Mouse (Mus musculus) A20 (cell line): Measurements from ENCODE around the gene Tfap2a.

ENCODE experiments used
- DNase-seq: peaks from one replicate; pipeline ENCODE4 v3.0.0-alpha.2; 2011; ENCODE audit warnings: low read depth, low spot score

Tfap2a gene

DNA sequence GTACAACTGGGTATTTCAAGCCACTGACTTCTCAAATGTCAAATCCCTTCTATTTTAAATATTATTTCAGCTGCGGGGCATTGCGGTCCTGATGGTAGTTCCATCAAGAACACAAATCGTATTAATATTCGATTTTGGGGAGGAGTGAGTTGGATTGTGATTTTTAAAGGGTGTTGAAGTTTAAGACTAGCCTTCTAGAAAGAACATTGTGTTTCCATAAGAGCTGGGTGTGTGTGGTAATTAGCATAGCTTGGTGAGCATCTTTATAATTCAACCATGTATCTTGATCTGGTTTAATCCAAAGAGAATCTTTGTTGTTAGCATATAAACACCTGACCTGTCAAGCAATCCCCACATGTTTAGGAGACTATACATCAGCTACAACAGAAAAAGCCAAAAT lies 24.9 kb downstream of the Tfap2a start:
- no peak for DNase-seq

- DNase-seq, result no peak
Observed at GRCm38 (mm10) chr13:40712526-40712832, 25.7 kb downstream of the Tfap2a start.

- DNase-seq, result no peak
Observed at GRCm38 (mm10) chr13:40711661-40712525, 26.3 kb downstream of the Tfap2a start.

- DNase-seq, result no peak
Observed at GRCm38 (mm10) chr13:40710062-40710342, 28.2 kb downstream of the Tfap2a start.

DNA sequence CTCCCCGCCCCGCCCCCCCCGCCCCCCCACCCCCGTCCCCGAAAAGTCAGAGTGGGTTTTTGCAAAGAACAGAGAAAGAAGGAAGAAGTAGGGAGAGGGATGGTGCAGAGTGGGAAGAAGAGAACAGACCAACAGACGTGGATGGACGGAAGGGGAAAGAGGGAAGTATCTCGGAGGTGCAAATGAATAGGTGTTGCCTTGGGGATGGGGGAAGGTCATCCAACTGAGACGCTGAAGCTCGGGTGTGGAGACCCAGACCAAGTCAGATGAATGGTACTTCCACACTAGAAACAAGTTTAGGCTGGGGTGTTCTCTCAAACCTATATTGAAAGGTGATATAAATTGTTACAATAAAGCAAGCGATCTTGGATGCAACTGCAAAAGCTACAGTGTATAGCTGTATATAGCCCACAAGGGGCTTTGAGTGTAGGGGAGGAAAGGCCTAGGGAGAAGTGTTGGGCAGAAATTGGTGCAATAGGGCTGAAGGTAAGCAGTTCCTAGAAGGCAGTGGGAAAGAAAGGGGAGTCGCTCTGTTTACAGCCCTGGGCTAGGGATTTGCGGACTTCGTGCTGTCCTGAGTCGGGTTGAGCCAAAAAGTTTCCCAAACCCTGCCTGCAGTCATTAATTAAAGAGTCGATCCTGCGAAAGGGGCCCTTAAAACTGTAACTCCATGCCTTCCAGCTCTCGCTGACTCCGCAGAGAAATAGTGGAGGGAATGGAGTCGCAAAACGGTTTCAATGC lies 28.7 kb downstream of the Tfap2a start:
- no peak for DNase-seq

GRCm38 (mm10) chr13:40708913-40709312 lies 29.3 kb downstream of the Tfap2a start:
- DNase-seq, result no peak

- DNase-seq, result no peak
Observed at GRCm38 (mm10) chr13:40708271-40708670, 29.9 kb downstream of the Tfap2a start.

DNA sequence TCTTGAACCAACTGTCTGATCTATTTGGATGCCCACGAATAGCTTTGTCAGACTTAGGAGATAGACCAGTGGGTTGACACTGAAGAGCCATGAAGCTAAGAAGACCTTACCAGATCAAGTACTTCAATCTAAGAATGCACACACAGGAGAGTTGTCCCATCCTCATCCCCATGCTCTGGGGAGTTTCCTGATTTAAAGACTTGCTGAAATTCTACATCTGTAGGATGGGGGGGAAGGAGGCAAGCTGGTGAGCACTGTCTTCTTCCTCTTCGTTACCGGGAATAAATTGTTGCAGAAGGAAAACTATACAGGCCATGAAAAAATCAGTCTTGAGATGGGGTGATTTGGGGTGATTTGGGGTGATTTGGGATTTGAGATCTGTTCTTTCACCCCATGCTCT lies 30.5 kb downstream of the Tfap2a start:
- no peak for DNase-seq

DNA sequence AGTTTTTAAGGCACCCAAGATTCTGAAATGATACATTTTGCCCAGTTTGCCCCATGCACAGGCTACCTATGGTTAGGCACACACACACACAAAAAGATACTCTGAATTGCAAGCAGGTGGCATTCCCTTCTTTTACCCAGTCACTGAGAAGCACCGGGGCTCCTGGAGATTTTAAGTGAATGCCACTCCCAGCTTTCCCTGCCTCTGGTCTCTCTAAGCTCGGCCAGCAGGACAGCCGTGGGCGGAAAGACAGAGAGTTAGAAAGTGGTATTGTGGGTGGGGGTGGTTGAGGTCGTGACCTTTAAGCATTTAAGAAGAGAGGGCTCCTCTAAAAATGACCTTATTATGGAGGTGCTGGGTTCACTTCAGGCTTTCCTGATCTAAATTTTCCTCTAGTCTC lies 31.6 kb downstream of the Tfap2a start:
- DNase-seq, result no peak

DNA sequence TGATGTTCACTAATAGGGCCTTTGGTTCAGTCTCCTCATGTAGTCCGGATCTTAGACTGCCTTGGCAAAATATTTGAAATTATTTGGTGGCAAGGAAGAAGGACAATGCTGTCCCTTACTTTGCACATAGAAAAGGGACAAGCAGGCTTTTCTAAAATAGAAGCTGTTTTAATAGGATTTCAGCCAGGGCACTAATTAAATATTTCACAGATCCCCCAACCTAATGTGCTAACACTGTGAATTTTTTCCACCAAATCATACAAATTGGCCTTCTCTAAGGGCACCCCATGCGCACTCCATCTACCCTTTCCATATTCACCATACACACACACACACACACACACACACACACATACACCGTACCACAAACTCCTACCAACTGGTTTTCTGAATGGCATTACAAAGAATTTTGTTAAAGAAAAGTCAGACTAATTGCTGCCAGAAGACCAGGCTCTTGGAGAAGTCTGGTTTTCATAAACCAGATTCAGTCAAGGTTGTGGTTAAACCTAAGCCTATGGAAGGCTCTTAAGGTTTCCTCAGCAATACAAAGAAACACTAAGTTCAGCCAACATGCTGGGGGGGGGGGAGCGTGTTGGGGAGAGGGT lies 32.3 kb downstream of the Tfap2a start:
- no peak for DNase-seq

GRCm38 (mm10) chr13:40704864-40705455 lies 33.2 kb downstream of the Tfap2a start:
- no peak for DNase-seq

GRCm38 (mm10) chr13:40703982-40704501 lies 34.1 kb downstream of the Tfap2a start:
- DNase-seq, result no peak

- no peak for DNase-seq
Observed at GRCm38 (mm10) chr13:40703123-40703797, 34.9 kb downstream of the Tfap2a start.

DNA sequence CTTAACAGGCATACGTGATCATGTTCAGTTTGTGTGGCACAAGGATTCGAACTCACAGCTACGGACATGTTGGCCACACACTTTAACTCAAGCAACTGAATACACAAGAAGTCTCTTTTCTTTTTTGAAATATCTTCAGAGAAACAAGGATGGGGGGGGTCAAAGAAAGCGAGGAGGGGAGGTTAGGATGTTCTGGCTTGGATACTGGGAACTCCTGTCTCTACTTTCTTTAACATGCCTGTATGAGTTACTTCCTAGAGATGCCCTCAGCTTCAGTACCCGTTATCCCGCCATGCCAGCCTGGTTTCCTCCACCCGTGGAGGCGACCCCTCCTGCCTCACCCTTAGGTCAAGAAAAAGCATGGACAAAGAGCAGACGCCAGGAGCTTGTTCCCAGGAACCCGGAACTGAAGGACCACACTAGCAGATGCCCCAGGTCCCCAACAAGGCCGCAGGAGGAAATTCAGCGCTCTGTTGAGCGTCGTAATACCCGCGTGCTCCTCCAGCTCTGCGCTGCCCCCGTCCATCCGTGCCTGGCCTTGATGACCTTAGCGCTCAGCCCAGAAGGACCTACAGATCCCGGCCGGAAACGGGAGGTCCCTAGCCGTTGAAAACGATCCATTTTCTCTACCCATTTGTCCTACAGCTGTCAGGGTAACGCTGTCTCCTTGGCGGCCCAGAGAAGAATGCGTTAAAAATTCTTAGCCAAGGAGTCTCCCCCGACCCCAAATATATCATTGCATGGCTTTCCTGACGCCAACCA lies 35.6 kb downstream of the Tfap2a start:
- no peak for DNase-seq

- DNase-seq, result no peak
Observed at GRCm38 (mm10) chr13:40701691-40702090, 36.5 kb downstream of the Tfap2a start.

GRCm38 (mm10) chr13:40685790-40686189 lies 52.4 kb downstream of the Tfap2a start:
- no peak for DNase-seq

DNA sequence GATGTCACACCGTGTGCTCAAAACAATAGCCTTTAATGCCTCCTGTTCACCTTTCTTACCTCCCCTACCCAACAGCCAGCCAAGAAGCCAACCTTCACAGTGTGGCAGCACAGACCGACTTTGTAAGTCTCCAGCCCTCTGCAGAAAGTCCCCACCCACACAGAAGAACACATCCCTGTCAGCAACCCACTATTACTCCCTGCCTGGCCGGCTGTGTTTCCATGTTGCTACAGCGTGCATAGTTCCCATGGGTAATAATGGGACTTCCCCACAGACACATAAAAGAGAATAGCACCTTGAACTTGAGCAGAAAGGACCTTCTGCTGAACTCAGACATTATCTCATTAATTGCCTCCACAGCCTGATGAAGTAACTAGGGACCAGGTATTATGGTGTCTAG lies 61.4 kb downstream of the Tfap2a start:
- no peak for DNase-seq
